Mouse (Mus musculus) forebrain, postnatal 0 days (tissue): Measurements from ENCODE around the gene Otulin. TPM values are rescaled to one million over a fixed set of nuclear protein-coding genes. Genes with fewer than 3 reads are reported as not detected.

Experiments used
- ATAC-seq: fragments of 200-750 bp; cut with Nextera tagmentation; 2 replicates; pipeline ENCODE4 v1.8.0; 2017; ENCODE audit warnings: mild to moderate bottlenecking, moderate library complexity
- DNase-seq: peaks from one replicate; pipeline ENCODE4 v3.0.0-alpha.2; 2015
- H3K27ac ChIP-seq: fragments of 300-500 bp; sonication (generic); 2 replicates; pipeline ENCODE4 v1.5.1; 2014; ENCODE audit warnings: low read depth, mild to moderate bottlenecking, antibody characterized with exemption, low read length, moderate library complexity, mixed read lengths
- H3K27me3 ChIP-seq: fragments of 300-500 bp; sonication (generic); 2 replicates; pipeline ENCODE4 v1.6.1; 2014; ENCODE audit warnings: mild to moderate bottlenecking, low read length, mixed read lengths; ENCODE audit not compliant: insufficient read depth
- H3K36me3 ChIP-seq: fragments of 300-500 bp; sonication (generic); 2 replicates; pipeline ENCODE4 v1.6.1; 2014; ENCODE audit warnings: mild to moderate bottlenecking, moderate library complexity; ENCODE audit not compliant: insufficient read depth
- H3K4me1 ChIP-seq: fragments of 300-500 bp; sonication (generic); 2 replicates; pipeline ENCODE4 v1.6.1; 2014; ENCODE audit warnings: antibody characterized with exemption; ENCODE audit not compliant: insufficient read depth
- H3K4me2 ChIP-seq: fragments of 300-500 bp; sonication (generic); 2 replicates; pipeline ENCODE4 v1.6.1; 2014; ENCODE audit warnings: low read depth, mild to moderate bottlenecking, moderate library complexity
- H3K4me3 ChIP-seq: fragments of 300-500 bp; sonication (generic); 2 replicates; pipeline ENCODE4 v1.5.1; 2014; ENCODE audit warnings: low read depth, low read length, mixed read lengths
- H3K9ac ChIP-seq: fragments of 300-500 bp; sonication (generic); 2 replicates; pipeline ENCODE4 v1.6.1; 2014; ENCODE audit warnings: mild to moderate bottlenecking
- H3K9me3 ChIP-seq: fragments of 300-500 bp; sonication (generic); 2 replicates; pipeline ENCODE4 v1.6.1; 2016; ENCODE audit warnings: low read length
- CTCF ChIP-seq: sonication (generic); IDR thresholded peaks from 2 replicates; pipeline ENCODE4 v1.5.1; 2016; ENCODE audit warnings: antibody characterized with exemption, control low read depth, low read depth
- WGBS: fragments of 180-500 bp; shearing (Covaris S2); extraction: QIAGEN DNeasy Blood & Tissue Kit; methylation state at CpG from one replicate; pipeline ENCODE4 v1.1.7; 2014; 5-methylcytosine and 5-hydroxymethylcytosine counted together
- polyA plus RNA-seq: library from polyadenylated mRNA; unstranded; fragments of >200 nt; fragmentation: Nextera tagmentation; extraction: Ambion mirVana; gene quantifications from 2 replicates; pipeline ENCODE4 v1.2.1, GENCODE M21; 2015
- total RNA-seq: library from RNA; depleted of rRNA; stranded (reverse); fragments of >200 nt; gene quantifications from 2 replicates; pipeline ENCODE4 v1.2.3, GENCODE M21; 2014

Otulin gene
- total and polyA plus RNA-seq, 2 experiments from 2014 or later, result 25.1 to 27.4 TPM

GRCm38 (mm10) chr15:27666911-27667539, 36.5 kb upstream of the Otulin start:
- Histone ChIP-seq H3K36me3 (no peaks in the 10 kb centered on the region), H3K4me1 (no peaks in the 10 kb centered on the region), H3K27ac (no peak overlapping the region), H3K4me3 (no peak overlapping the region), H3K9me3 (no peaks in the 10 kb centered on the region), H3K9ac (no peak overlapping the region), H3K4me2 (no peak overlapping the region), H3K27me3 (no peaks in the 10 kb centered on the region)
- WGBS, result 70% methylated on average over 9 of the region's 9 CpGs
- ATAC-seq, result no peak
- no peak for TF ChIP-seq CTCF
- no peak for DNase-seq

GRCm38 (mm10) chr15:27665392-27665911, 35.0 kb upstream of the Otulin start:
- 63% methylated on average over 21 of the region's 21 CpGs for WGBS
- Histone ChIP-seq H3K9me3 (no peaks in the 10 kb centered on the region), H3K27me3 (no peaks in the 10 kb centered on the region), H3K4me1 (no peaks in the 10 kb centered on the region), H3K36me3 (no peaks in the 10 kb centered on the region), H3K27ac (no peak overlapping the region), H3K4me2 (peak overlapping the region; percentile 28; the same call in 1 of the 2 replicates), H3K9ac (no peak overlapping the region), H3K4me3 (no peak overlapping the region)
- TF ChIP-seq CTCF, result no peak
- ATAC-seq, result peak; percentile 23; the same call in 1 of the 2 replicates
- DNase-seq, result no peak

- Histone ChIP-seq H3K4me2 (no peak overlapping the region), H3K4me3 (no peak overlapping the region), H3K9ac (no peak overlapping the region), H3K27ac (no peak overlapping the region), H3K4me1 (no peaks in the 10 kb centered on the region), H3K27me3 (no peaks in the 10 kb centered on the region), H3K9me3 (no peaks in the 10 kb centered on the region), H3K36me3 (no peaks in the 10 kb centered on the region)
- WGBS, result 95% methylated on average over 9 of the region's 9 CpGs
- DNase-seq, result no peak
- no peak for TF ChIP-seq CTCF
- ATAC-seq, result no peak
Observed at GRCm38 (mm10) chr15:27664126-27664525, 33.6 kb upstream of the Otulin start.

GRCm38 (mm10) chr15:27662699-27663098, 32.2 kb upstream of the Otulin start:
- TF ChIP-seq CTCF, result no peak
- no peaks in the 10 kb centered on the region for H3K4me1 ChIP-seq
- H3K9ac ChIP-seq, result no peak overlapping the region
- H3K27me3 ChIP-seq, result no peaks in the 10 kb centered on the region
- DNase-seq (no peak), ATAC-seq (no peak)
- 57% methylated on average over 1 of the region's 1 CpGs for WGBS
- H3K9me3 ChIP-seq, result no peaks in the 10 kb centered on the region
- H3K4me2 ChIP-seq, result no peak overlapping the region
- no peak overlapping the region for H3K27ac ChIP-seq
- H3K4me3 ChIP-seq, result no peak overlapping the region
- no peaks in the 10 kb centered on the region for H3K36me3 ChIP-seq

GRCm38 (mm10) chr15:27661696-27662095, 31.2 kb upstream of the Otulin start:
- H3K9ac ChIP-seq, result no peak overlapping the region
- H3K4me3 ChIP-seq, result no peak overlapping the region
- 95% methylated on average over 6 of the region's 6 CpGs for WGBS
- no peaks in the 10 kb centered on the region for H3K9me3 ChIP-seq
- no peaks in the 10 kb centered on the region for H3K27me3 ChIP-seq
- no peaks in the 10 kb centered on the region for H3K36me3 ChIP-seq
- DNase-seq (no peak), ATAC-seq (no peak)
- TF ChIP-seq CTCF, result no peak
- no peak overlapping the region for H3K4me2 ChIP-seq
- H3K27ac ChIP-seq, result no peak overlapping the region
- no peaks in the 10 kb centered on the region for H3K4me1 ChIP-seq

GRCm38 (mm10) chr15:27659592-27660244, 29.2 kb upstream of the Otulin start:
- H3K9ac ChIP-seq, result no peak overlapping the region
- no peak overlapping the region for H3K4me2 ChIP-seq
- H3K27ac ChIP-seq, result no peak overlapping the region
- no peaks in the 10 kb centered on the region for H3K36me3 ChIP-seq
- H3K9me3 ChIP-seq, result no peaks in the 10 kb centered on the region
- WGBS, result 40% methylated on average over 17 of the region's 17 CpGs
- peak; percentile 89 for TF ChIP-seq CTCF
- ATAC-seq, result peak; percentile 89
- no peaks in the 10 kb centered on the region for H3K4me1 ChIP-seq
- peak; percentile 85 for DNase-seq
- no peaks in the 10 kb centered on the region for H3K27me3 ChIP-seq
- no peak overlapping the region for H3K4me3 ChIP-seq

- DNase-seq (no peak), ATAC-seq (no peak)
- Histone ChIP-seq H3K27me3 (no peaks in the 10 kb centered on the region), H3K27ac (no peak overlapping the region), H3K9ac (no peak overlapping the region), H3K9me3 (no peaks in the 10 kb centered on the region), H3K36me3 (no peaks in the 10 kb centered on the region), H3K4me2 (no peak overlapping the region), H3K4me3 (no peak overlapping the region), H3K4me1 (no peaks in the 10 kb centered on the region)
- TF ChIP-seq CTCF, result no peak
- 85% methylated on average over 5 of the region's 5 CpGs for WGBS
Observed at GRCm38 (mm10) chr15:27659143-27659542, 28.6 kb upstream of the Otulin start.
